Mouse (Mus musculus) heart, embryonic 11.5 days (tissue): ENCODE data around the gene Crocc2. TPM values are rescaled to one million over a fixed set of nuclear protein-coding genes. Genes with fewer than 3 reads are reported as not detected.

Experiments used
- ATAC-seq: fragments of 200-750 bp; cut with Nextera tagmentation; replicated peaks from 2 replicates; pipeline ENCODE4 v1.8.0; 2017; ENCODE audit warnings: moderate library complexity; ENCODE audit not compliant: insufficient number of reproducible peaks, low FRiP score, low TSS enrichment
- H3K27ac ChIP-seq: fragments of 300-500 bp; sonication (generic); 2 replicates; pipeline ENCODE4 v1.5.1; 2014; ENCODE audit warnings: mild to moderate bottlenecking, low read depth, low read length
- H3K27me3 ChIP-seq: fragments of 300-500 bp; sonication (generic); 2 replicates; pipeline ENCODE4 v1.6.1; 2014; ENCODE audit warnings: mild to moderate bottlenecking, low read length, mixed read lengths; ENCODE audit not compliant: control insufficient read depth, insufficient read depth
- H3K36me3 ChIP-seq: fragments of 300-500 bp; sonication (generic); 2 replicates; pipeline ENCODE4 v1.6.1; 2014; ENCODE audit warnings: mild to moderate bottlenecking, low read length, moderate library complexity, mixed read lengths; ENCODE audit not compliant: control insufficient read depth, insufficient read depth
- H3K4me1 ChIP-seq: fragments of 300-500 bp; sonication (generic); 2 replicates; pipeline ENCODE4 v1.6.1; 2014; ENCODE audit warnings: low read length; ENCODE audit not compliant: control insufficient read depth, insufficient read depth
- H3K4me2 ChIP-seq: fragments of 300-500 bp; sonication (generic); 2 replicates; pipeline ENCODE4 v1.6.1; 2014; ENCODE audit warnings: mild to moderate bottlenecking, moderate library complexity
- H3K4me3 ChIP-seq: fragments of 300-500 bp; sonication (generic); 2 replicates; pipeline ENCODE4 v1.5.1; 2014; ENCODE audit warnings: low read depth, low read length
- H3K9ac ChIP-seq: fragments of 300-500 bp; sonication (generic); 2 replicates; pipeline ENCODE4 v1.6.1; 2014; ENCODE audit warnings: mild to moderate bottlenecking, low read depth, low read length, moderate library complexity
- H3K9me3 ChIP-seq: fragments of 300-500 bp; sonication (generic); replicated peaks from 2 replicates; pipeline ENCODE4 v1.6.1; 2016; ENCODE audit warnings: low read length; ENCODE audit not compliant: control insufficient read depth
- WGBS: fragments of 180-500 bp; shearing (Covaris S2); extraction: QIAGEN DNeasy Blood & Tissue Kit; methylation state at CpG from one replicate; pipeline ENCODE4 v1.1.7; 2014; ENCODE audit not compliant: insufficient replicate concordance; 5-methylcytosine and 5-hydroxymethylcytosine counted together
- polyA plus RNA-seq: library from polyadenylated mRNA; unstranded; fragments of >200 nt; fragmentation: Nextera tagmentation; extraction: Ambion mirVana; gene quantifications from 2 replicates; pipeline ENCODE4 v1.2.1, GENCODE M21; 2014

The Crocc2 gene
- polyA plus RNA-seq, 1 experiment from 2014 or later: 0.24 TPM

DNA sequence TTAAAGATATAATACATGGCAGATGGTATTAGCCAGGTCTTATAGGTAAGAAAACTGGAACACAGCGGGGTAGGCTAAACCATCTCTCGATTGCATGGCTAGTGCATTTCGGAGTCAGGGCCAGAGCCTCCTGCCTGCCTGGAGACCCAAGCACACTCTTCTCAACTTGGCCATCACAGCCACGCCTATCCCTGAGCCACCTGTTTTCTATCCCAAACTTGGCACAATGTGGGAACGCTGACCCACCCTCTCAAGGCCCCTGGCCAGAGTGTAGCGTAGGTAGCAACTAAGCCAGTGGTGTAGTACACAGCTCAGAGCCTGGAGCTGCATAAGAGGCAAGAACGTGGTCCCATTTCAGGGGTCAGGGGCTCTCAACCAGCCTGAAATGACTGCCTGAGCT lies 87.2 kb downstream of the Crocc2 start:
- H3K9ac ChIP-seq: no peak overlapping the region
- H3K27me3 ChIP-seq: no peaks in the 10 kb centered on the region
- no peak for ATAC-seq
- no peaks in the 10 kb centered on the region for H3K36me3 ChIP-seq
- H3K4me1 ChIP-seq: no peaks in the 10 kb centered on the region
- H3K9me3 ChIP-seq: no peaks in the 10 kb centered on the region
- no peak overlapping the region for H3K4me2 ChIP-seq
- H3K27ac ChIP-seq: no peak overlapping the region
- 84% methylated on average over 7 of the region's 7 CpGs for WGBS
- no peak overlapping the region for H3K4me3 ChIP-seq

GRCm38 (mm10) chr1:93257560-93257959 lies 89.0 kb downstream of the Crocc2 start:
- Histone ChIP-seq H3K4me3 (no peak overlapping the region), H3K27ac (no peak overlapping the region), H3K27me3 (no peaks in the 10 kb centered on the region), H3K9ac (no peak overlapping the region), H3K4me2 (no peak overlapping the region), H3K9me3 (no peaks in the 10 kb centered on the region), H3K36me3 (no peaks in the 10 kb centered on the region), H3K4me1 (no peaks in the 10 kb centered on the region)
- WGBS: 67% methylated on average over 1 of the region's 1 CpGs
- no peak for ATAC-seq

DNA sequence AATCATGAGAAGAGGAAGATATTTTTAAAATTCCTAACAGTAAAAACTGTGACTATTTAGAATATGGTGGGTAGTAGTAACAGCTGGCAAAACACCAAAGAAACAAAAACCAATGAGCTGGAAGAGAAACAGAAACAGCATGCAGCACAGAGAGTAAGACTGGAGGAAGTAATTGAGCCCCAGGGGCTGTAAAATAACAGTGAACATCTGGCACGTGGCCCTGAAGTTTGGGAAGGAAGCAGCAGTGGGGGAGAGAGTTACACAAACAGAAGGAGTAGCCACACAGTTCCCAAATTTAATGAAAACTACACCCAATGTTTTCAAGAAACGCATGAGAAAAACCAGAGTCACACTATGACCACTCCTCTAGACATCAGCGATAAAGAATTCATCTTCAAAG lies 98.7 kb downstream of the Crocc2 start:
- Histone ChIP-seq H3K9me3 (no peaks in the 10 kb centered on the region), H3K27ac (no peak overlapping the region), H3K4me1 (no peaks in the 10 kb centered on the region), H3K4me2 (no peak overlapping the region), H3K9ac (no peak overlapping the region), H3K27me3 (no peaks in the 10 kb centered on the region), H3K36me3 (no peaks in the 10 kb centered on the region), H3K4me3 (no peak overlapping the region)
- 48% methylated on average over 3 of the region's 3 CpGs for WGBS
- no peak for ATAC-seq

- Histone ChIP-seq H3K4me2 (no peak overlapping the region), H3K9me3 (no peaks in the 10 kb centered on the region), H3K4me3 (no peak overlapping the region), H3K36me3 (no peaks in the 10 kb centered on the region), H3K27ac (no peak overlapping the region), H3K9ac (no peak overlapping the region), H3K27me3 (no peaks in the 10 kb centered on the region), H3K4me1 (no peaks in the 10 kb centered on the region)
- 86% methylated on average over 2 of the region's 2 CpGs for WGBS
- ATAC-seq: no peak
These were observed 99.7 kb downstream of the Crocc2 start for GRCm38 (mm10) chr1:93268246-93268645.

GRCm38 (mm10) chr1:93270516-93271240 lies 102.2 kb downstream of the Crocc2 start:
- no peak overlapping the region for H3K4me2 ChIP-seq
- H3K4me1 ChIP-seq: no peaks in the 10 kb centered on the region
- H3K9me3 ChIP-seq: no peaks in the 10 kb centered on the region
- no peak overlapping the region for H3K9ac ChIP-seq
- no peak overlapping the region for H3K27ac ChIP-seq
- H3K36me3 ChIP-seq: no peaks in the 10 kb centered on the region
- ATAC-seq: no peak
- 60% methylated on average over 3 of the region's 3 CpGs for WGBS
- H3K4me3 ChIP-seq: no peak overlapping the region
- peaks cover 3% of the 10 kb centered on the region; the same call in 1 of the 2 replicates for H3K27me3 ChIP-seq

DNA sequence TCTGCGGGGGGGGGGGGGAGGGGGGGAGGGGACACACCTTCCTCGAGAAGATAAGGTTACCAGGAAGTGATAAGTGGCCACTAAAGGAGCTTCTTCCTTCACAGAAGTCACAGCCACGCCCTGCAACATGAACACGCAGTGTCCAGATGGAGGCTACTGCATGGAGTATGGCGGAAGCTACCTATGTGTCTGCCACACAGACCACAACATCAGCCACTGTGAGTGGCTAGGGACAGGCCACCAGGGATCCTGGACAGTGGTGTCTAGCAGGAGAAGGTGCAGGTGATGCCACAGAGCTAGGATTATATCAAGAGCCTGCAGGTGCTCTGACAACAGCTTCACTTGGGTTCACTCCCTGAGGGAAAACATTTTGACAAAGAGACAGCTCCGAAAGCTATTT lies 103.2 kb downstream of the Crocc2 start:
- Histone ChIP-seq H3K9me3 (no peaks in the 10 kb centered on the region), H3K27ac (no peak overlapping the region), H3K4me1 (no peaks in the 10 kb centered on the region), H3K4me3 (no peak overlapping the region), H3K4me2 (no peak overlapping the region), H3K27me3 (peaks cover 3% of the 10 kb centered on the region; the same call in 1 of the 2 replicates), H3K36me3 (no peaks in the 10 kb centered on the region), H3K9ac (no peak overlapping the region)
- no peak for ATAC-seq
- WGBS: 63% methylated on average over 6 of the region's 6 CpGs

DNA sequence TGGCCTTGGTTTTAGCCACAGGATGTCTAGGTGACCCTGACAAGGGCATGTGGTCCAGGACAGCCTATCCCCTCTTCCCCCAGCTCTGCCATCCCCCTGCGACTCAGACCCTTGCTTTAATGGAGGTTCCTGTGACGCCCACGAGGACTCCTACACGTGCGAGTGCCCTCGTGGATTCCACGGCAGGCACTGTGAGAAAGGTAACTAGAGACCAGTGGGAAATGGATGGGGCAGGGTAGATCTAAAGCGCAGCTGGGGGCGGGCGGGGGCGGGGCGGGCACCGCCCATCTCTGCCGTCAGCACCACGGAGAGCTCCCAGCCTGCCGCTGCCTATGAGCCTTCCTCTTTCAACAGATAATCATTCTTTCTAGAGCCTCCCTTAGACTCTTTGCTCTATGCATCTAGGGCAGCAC lies 103.9 kb downstream of the Crocc2 start:
- ATAC-seq: no peak
- Histone ChIP-seq H3K4me3 (no peak overlapping the region), H3K27ac (no peak overlapping the region), H3K36me3 (no peaks in the 10 kb centered on the region), H3K27me3 (peaks cover 3% of the 10 kb centered on the region; the same call in 1 of the 2 replicates), H3K9me3 (no peaks in the 10 kb centered on the region), H3K4me1 (no peaks in the 10 kb centered on the region), H3K4me2 (no peak overlapping the region), H3K9ac (no peak overlapping the region)
- WGBS: 2% methylated on average over 16 of the region's 16 CpGs

DNA sequence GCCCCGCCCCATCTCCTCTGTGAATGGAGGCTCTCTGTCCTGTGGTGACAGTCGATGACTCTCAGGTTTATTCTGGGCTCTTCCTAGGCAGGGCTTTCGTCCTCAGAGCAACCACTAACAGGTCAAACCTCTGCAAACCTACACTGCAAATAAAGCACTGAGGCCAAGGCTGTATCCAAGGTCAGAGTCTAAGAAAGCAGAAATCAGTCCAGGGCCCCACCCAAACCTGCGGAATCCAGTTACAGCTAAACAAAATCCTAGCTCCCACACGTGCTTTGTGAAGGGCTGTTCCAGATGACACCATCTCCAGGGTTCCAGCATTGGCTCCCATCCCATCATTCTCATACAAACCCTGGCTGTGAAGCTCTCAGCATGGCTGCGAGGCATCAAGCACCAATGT lies 107.0 kb downstream of the Crocc2 start:
- H3K9me3 ChIP-seq: no peaks in the 10 kb centered on the region
- H3K4me3 ChIP-seq: no peak overlapping the region
- H3K27me3 ChIP-seq: peaks cover 3% of the 10 kb centered on the region; the same call in 1 of the 2 replicates
- ATAC-seq: no peak
- H3K9ac ChIP-seq: no peak overlapping the region
- no peaks in the 10 kb centered on the region for H3K4me1 ChIP-seq
- WGBS: 69% methylated on average over 6 of the region's 6 CpGs
- no peaks in the 10 kb centered on the region for H3K36me3 ChIP-seq
- H3K4me2 ChIP-seq: no peak overlapping the region
- no peak overlapping the region for H3K27ac ChIP-seq

DNA sequence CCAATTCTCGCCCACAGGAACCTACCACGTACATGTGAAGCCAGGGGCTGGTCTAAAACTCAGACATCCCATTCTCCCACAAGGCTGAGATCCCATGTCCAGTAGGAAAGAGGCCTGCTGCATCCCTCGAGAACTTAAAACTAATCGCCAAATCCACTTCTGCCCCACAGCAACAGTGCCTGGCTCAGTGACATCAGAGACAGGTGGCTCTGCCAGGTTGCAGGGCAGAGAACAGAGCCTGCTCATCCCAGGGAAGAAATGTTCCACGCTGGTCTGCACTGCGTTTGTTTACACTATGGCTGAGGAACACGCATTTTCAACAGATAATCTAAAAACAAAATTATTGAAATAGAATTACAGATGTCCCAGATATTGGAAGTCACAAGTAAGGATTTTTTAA lies 108.5 kb downstream of the Crocc2 start:
- Histone ChIP-seq H3K9ac (no peak overlapping the region), H3K4me2 (no peak overlapping the region), H3K4me1 (no peaks in the 10 kb centered on the region), H3K27ac (no peak overlapping the region), H3K9me3 (no peaks in the 10 kb centered on the region), H3K4me3 (no peak overlapping the region), H3K36me3 (no peaks in the 10 kb centered on the region), H3K27me3 (peaks cover 3% of the 10 kb centered on the region; the same call in 1 of the 2 replicates)
- 68% methylated on average over 7 of the region's 7 CpGs for WGBS
- ATAC-seq: no peak
